Mouse (Mus musculus) cerebellum, postnatal 10 days (tissue): Measurements from ENCODE around the gene Krba1.

Source experiments
- DNase-seq, 2 experiments: peaks; one replicate each; pipeline ENCODE4 v3.0.0; 2021; ENCODE audit warnings: mixed read lengths in 2 of 2

Gene Krba1

GRCm38 (mm10) chr6:48452771-48453170 lies 57.4 kb downstream of the Krba1 start:
- DNase-seq: no peak

GRCm38 (mm10) chr6:48464966-48465679 lies 69.7 kb downstream of the Krba1 start:
- DNase-seq: no peak

- DNase-seq: no peak
Observed at GRCm38 (mm10) chr6:48466715-48467114, 71.3 kb downstream of the Krba1 start.

GRCm38 (mm10) chr6:48467490-48467889 lies 72.1 kb downstream of the Krba1 start:
- DNase-seq: no peak
